Mouse (Mus musculus): ENCODE measurements around the gene Clasp1. TPM values are rescaled to one million over a fixed set of nuclear protein-coding genes. Genes with fewer than 3 reads are reported as not detected.
A peak's percentile ranks its signal among the peaks of the same experiment; 100 is the strongest.

Clasp1 gene
- polyA plus RNA-seq, 1 experiment from 2014 or later = 14.8 TPM

DNA sequence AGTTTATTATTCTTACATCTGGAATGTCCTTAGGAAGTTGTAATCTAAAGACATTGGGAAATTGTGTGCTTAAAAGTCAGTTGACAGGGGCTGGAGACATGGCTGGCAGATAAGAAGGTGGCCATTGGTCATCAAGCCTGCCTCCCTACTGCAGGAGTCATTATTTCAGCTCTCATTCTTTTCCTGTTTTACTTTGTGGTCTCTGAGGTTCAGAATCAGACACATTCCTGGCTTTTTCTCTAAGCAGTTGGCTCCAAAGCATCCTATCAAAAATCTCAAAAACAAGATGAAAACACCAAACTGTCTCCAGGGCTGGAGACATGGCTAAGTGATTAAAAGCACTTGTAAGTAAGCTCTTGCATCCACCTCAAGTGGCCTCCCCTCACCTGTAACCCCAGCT lies 49.5 kb downstream of the Clasp1 start:
- H3K9me3 ChIP-seq (ENCODE audit: low read length) = no peaks in the 10 kb centered on the region
- DNase-seq (ENCODE audit: low spot score) (no peak), ATAC-seq (no peak)
- TF ChIP-seq EP300 (IDR thresholded peaks at IDR 0.05) = no peak
- TF ChIP-seq CTCF (IDR thresholded peaks at IDR 0.05) = no peak
- H3K4me2 ChIP-seq (replicated peaks; ENCODE audit: low read depth, low read length) = no peak overlapping the region
- H3K27me3 ChIP-seq (replicated peaks; ENCODE audit: insufficient read depth, low read length) = no peaks in the 10 kb centered on the region
- no peaks in the 10 kb centered on the region for H3K36me3 ChIP-seq (ENCODE audit: insufficient read depth, low read length)
- H3K27ac ChIP-seq (ENCODE audit: low read length) = no peak overlapping the region
- no peak overlapping the region for H3K9ac ChIP-seq (replicated peaks; ENCODE audit: low read depth)
- no peak overlapping the region for H3K4me3 ChIP-seq (ENCODE audit: low read depth, low read length)
- H3K4me1 ChIP-seq (ENCODE audit: insufficient read depth, low read depth, low read length) = no peaks in the 10 kb centered on the region

DNA sequence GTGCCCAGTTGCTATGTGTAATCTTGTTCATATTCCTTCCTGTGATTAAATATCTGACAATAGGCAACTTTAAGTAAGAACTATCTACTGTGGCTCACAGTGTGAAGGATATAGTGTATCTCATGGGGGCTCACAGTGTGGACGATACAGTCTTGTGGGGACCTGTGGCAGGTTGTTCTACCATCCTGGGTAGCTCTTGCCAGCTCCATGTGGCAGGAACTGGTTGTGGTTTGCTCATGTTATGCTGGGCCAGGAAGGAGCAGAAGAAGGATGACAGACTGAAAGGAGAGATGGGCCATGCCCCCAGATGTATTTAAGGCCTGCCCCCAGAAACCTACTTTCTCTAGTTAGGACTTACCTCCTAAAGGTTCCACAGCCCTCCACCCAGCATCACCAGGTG lies 51.7 kb downstream of the Clasp1 start:
- Histone ChIP-seq H3K4me2 (replicated peaks; ENCODE audit: low read depth, low read length) (no peak overlapping the region), H3K27ac (ENCODE audit: low read length) (no peak overlapping the region), H3K9me3 (ENCODE audit: low read length) (no peaks in the 10 kb centered on the region), H3K9ac (replicated peaks; ENCODE audit: low read depth) (no peak overlapping the region), H3K4me3 (ENCODE audit: low read depth, low read length) (no peak overlapping the region), H3K4me1 (ENCODE audit: insufficient read depth, low read depth, low read length) (no peaks in the 10 kb centered on the region), H3K36me3 (ENCODE audit: insufficient read depth, low read length) (no peaks in the 10 kb centered on the region), H3K27me3 (replicated peaks; ENCODE audit: insufficient read depth, low read length) (no peaks in the 10 kb centered on the region)
- WGBS = 94% methylated on average over 1 of the region's 1 CpGs
- DNase-seq (ENCODE audit: low spot score) = no peak
- ATAC-seq = no peak
- no peak for TF ChIP-seq EP300 (IDR thresholded peaks at IDR 0.05)
- TF ChIP-seq CTCF (IDR thresholded peaks at IDR 0.05) = no peak

DNA sequence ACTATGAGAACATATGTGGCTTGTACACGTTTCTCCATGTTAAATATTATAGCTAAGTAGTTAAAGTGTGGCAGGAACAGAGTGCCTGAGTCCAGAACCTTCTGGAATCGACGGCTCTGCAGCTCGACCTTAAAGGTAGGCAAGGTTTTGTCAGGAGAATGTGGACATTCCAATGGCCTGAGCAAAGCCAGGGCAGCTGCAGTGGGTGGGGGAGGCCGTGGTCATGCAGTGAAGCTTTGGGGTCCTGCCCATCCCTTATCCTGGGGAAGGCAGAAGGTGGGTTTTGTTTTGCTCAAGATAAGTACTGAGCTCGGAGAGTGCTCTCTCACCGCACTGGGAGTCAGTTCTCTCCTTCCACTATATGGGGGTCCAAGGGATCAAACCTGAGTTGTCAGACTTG lies 55.6 kb downstream of the Clasp1 start:
- TF ChIP-seq EP300 (IDR thresholded peaks at IDR 0.05) = no peak
- TF ChIP-seq CTCF (IDR thresholded peaks at IDR 0.05) = no peak
- H3K27ac ChIP-seq (ENCODE audit: low read length) = no peak overlapping the region
- H3K9me3 ChIP-seq (ENCODE audit: low read length) = no peaks in the 10 kb centered on the region
- H3K4me1 ChIP-seq (ENCODE audit: insufficient read depth, low read depth, low read length) = 0 out of 2 replicates have a peak, but pooled peaks cover 3% of the 10 kb centered on the region
- no peak overlapping the region for H3K4me2 ChIP-seq (replicated peaks; ENCODE audit: low read depth, low read length)
- WGBS = 77% methylated on average over 7 of the region's 7 CpGs
- no peak for DNase-seq (ENCODE audit: low spot score)
- H3K36me3 ChIP-seq (ENCODE audit: insufficient read depth, low read length) = no peaks in the 10 kb centered on the region
- ATAC-seq = no peak
- no peak overlapping the region for H3K4me3 ChIP-seq (ENCODE audit: low read depth, low read length)
- H3K9ac ChIP-seq (replicated peaks; ENCODE audit: low read depth) = no peak overlapping the region
- H3K27me3 ChIP-seq (replicated peaks; ENCODE audit: insufficient read depth, low read length) = no peaks in the 10 kb centered on the region

DNA sequence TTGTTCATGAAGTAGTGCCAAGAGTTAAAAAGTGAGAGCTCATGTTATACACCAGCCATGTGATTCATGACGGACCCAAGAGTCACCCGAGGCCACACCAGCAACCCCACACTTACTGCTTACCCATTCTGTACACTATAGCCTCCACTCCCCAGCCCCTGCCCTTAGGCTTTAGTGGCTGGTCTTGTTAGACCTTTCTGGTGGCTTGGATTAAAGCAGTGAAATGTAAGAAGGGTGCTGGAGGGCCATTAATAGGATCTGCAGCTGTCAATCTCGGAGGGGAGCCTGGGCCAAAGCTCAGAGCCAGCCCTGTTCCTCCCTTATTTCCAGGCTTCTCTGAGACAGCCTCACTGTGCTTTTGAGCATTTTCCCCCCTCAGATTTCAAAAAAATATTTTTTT lies 56.1 kb downstream of the Clasp1 start:
- no peaks in the 10 kb centered on the region for H3K36me3 ChIP-seq (ENCODE audit: insufficient read depth, low read length)
- no peak overlapping the region for H3K4me2 ChIP-seq (replicated peaks; ENCODE audit: low read depth, low read length)
- H3K27ac ChIP-seq (ENCODE audit: low read length) = no peak overlapping the region
- H3K27me3 ChIP-seq (replicated peaks; ENCODE audit: insufficient read depth, low read length) = no peaks in the 10 kb centered on the region
- TF ChIP-seq EP300 (IDR thresholded peaks at IDR 0.05) (no peak), CTCF (IDR thresholded peaks at IDR 0.05) (no peak)
- H3K4me3 ChIP-seq (ENCODE audit: low read depth, low read length) = no peak overlapping the region
- WGBS = 57% methylated on average over 3 of the region's 3 CpGs
- H3K4me1 ChIP-seq (ENCODE audit: insufficient read depth, low read depth, low read length) = 0 out of 2 replicates have a peak, but pooled peaks cover 3% of the 10 kb centered on the region
- ATAC-seq (no peak), DNase-seq (ENCODE audit: low spot score) (no peak)
- no peaks in the 10 kb centered on the region for H3K9me3 ChIP-seq (ENCODE audit: low read length)
- no peak overlapping the region for H3K9ac ChIP-seq (replicated peaks; ENCODE audit: low read depth)

DNA sequence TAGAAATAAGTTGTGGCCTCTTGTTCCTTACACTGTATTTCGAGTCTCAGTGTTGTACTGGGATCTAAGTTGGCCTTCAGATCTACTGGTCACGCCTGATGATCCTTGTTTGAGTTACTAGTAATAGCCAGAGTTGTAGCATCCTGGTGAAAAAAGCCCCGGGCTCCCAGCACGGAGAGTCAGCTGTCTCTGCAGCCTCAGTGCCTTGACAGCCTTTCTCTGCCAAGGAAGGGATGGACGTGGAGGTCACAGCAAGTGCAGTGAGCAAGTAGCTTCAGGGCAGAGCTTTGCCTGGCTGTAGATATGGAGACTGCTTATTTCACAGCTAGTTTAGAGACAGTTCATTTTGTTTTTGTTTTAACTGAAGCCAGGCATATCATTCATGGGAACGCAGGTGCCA lies 56.6 kb downstream of the Clasp1 start:
- Histone ChIP-seq H3K9me3 (ENCODE audit: low read length) (no peaks in the 10 kb centered on the region), H3K36me3 (ENCODE audit: insufficient read depth, low read length) (no peaks in the 10 kb centered on the region), H3K4me1 (ENCODE audit: insufficient read depth, low read depth, low read length) (0 out of 2 replicates have a peak, but pooled peaks cover 3% of the 10 kb centered on the region), H3K27ac (ENCODE audit: low read length) (no peak overlapping the region), H3K27me3 (replicated peaks; ENCODE audit: insufficient read depth, low read length) (no peaks in the 10 kb centered on the region), H3K4me3 (ENCODE audit: low read depth, low read length) (no peak overlapping the region), H3K4me2 (replicated peaks; ENCODE audit: low read depth, low read length) (no peak overlapping the region), H3K9ac (replicated peaks; ENCODE audit: low read depth) (no peak overlapping the region)
- WGBS = 82% methylated on average over 6 of the region's 6 CpGs
- DNase-seq (ENCODE audit: low spot score) = no peak
- ATAC-seq = no peak
- TF ChIP-seq EP300 (IDR thresholded peaks at IDR 0.05) (no peak), CTCF (IDR thresholded peaks at IDR 0.05) (no peak)

DNA sequence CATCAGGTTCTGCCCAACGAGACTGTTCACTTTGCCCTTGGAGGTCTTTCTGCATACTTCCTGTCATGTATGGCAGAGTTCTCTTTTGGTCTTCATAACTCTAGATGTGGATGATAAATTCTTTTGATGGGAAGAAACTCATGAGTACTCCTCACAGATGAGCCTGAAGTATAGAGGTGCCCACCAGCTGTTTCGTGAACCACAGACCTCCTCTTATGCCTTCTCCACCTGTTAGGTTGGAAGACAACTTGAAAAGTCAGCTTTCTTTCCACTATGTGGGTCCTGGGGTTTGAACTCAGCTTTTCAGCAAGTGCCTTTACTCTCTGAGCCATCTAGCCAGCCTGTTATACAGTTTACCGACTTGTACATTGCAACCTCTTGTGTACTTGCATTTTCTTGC lies 57.1 kb downstream of the Clasp1 start:
- Histone ChIP-seq H3K36me3 (ENCODE audit: insufficient read depth, low read length) (no peaks in the 10 kb centered on the region), H3K27me3 (replicated peaks; ENCODE audit: insufficient read depth, low read length) (no peaks in the 10 kb centered on the region), H3K27ac (ENCODE audit: low read length) (no peak overlapping the region), H3K4me3 (ENCODE audit: low read depth, low read length) (no peak overlapping the region), H3K4me2 (replicated peaks; ENCODE audit: low read depth, low read length) (no peak overlapping the region), H3K4me1 (ENCODE audit: insufficient read depth, low read depth, low read length) (0 out of 2 replicates have a peak, but pooled peaks cover 3% of the 10 kb centered on the region), H3K9ac (replicated peaks; ENCODE audit: low read depth) (no peak overlapping the region), H3K9me3 (ENCODE audit: low read length) (no peaks in the 10 kb centered on the region)
- 82% methylated on average over 3 of the region's 3 CpGs for whole genome bisulfite sequencing
- DNase-seq (ENCODE audit: low spot score) = no peak
- no peak for ATAC-seq
- TF ChIP-seq CTCF (IDR thresholded peaks at IDR 0.05) (no peak), EP300 (IDR thresholded peaks at IDR 0.05) (no peak)

DNA sequence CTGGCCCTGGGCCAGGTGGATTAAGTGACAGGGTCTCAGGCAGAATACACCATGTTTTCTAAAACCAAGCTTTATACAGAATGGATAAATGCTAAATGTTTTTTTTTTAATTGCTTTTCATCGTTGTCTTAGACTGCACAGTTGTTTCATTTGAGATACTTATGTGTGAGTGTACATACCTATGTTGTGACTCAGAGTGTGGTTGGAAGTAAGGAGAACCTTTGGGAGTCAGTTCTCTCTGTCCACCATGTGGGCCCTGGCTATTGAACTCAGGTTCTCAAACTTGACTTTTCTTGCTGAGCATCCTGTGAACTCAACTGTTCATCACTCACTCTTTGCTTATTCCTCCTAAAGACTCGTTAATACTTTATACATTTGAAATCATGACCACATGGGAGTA lies 58.3 kb downstream of the Clasp1 start:
- peak; percentile 49 for DNase-seq (ENCODE audit: low spot score)

More for the DNA sequence above, 58.3 kb downstream of the Clasp1 start:
- 0 out of 2 replicates have a peak, but pooled peaks have one; percentile 49 for ATAC-seq
- Histone ChIP-seq H3K9me3 (ENCODE audit: low read length) (no peaks in the 10 kb centered on the region), H3K36me3 (ENCODE audit: insufficient read depth, low read length) (no peaks in the 10 kb centered on the region), H3K4me1 (ENCODE audit: insufficient read depth, low read depth, low read length) (0 out of 2 replicates have a peak, but pooled peaks cover 3% of the 10 kb centered on the region), H3K4me2 (replicated peaks; ENCODE audit: low read depth, low read length) (no peak overlapping the region), H3K4me3 (ENCODE audit: low read depth, low read length) (no peak overlapping the region), H3K9ac (replicated peaks; ENCODE audit: low read depth) (no peak overlapping the region), H3K27ac (ENCODE audit: low read length) (no peak overlapping the region), H3K27me3 (replicated peaks; ENCODE audit: insufficient read depth, low read length) (no peaks in the 10 kb centered on the region)
- no peak for TF ChIP-seq EP300 (IDR thresholded peaks at IDR 0.05)
- no peak for TF ChIP-seq CTCF (IDR thresholded peaks at IDR 0.05)
- WGBS = 79% methylated on average over 2 of the region's 2 CpGs
